Mouse (Mus musculus) T-cell, adult 2 months (primary cell): Measurements from ENCODE around the gene Pomt2.
"Not testable (repeated sequence)": the region's sequence is repeated elsewhere in the genome, so short reads cannot be mapped to it uniquely, and the experiment has no call there.

Experiments used
- DNase-seq: peaks from one replicate; pipeline ENCODE4 v3.0.0; 2022; ENCODE audit warnings: low spot score

Pomt2 gene

DNA sequence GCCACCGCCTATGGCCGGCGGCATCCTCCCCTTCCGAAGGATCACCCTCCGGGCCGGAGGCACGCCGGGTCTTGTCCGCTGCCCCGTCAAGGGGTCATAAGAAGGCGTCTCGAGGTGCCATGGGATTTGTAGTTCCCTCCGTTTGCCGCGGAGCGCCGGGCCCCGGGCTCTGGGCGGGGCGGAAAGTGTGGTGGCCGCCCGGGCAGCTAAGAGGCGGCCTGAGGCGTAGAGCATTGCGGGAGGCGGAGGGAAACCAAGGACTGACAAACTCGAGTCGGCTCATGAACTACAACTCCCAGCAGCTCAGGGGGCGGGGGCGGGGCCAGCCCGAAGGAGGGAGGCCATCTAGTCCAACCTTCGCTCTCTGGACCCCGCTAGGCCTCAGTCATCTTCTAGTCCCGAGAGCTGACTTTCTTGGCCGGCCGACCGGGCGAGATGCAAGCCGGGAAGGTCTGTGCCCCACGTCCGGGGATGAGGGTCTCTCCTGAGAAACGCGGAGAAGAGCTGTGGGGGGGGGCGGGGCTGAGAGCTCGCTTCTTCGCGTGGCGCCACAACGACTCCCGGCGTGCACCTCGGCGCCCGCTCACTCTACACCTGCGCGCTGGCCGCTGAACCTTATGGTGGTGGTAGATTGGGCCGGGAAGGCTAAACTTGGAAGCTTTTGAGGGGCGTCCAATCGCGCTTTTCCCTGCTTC, at the start of gene Pomt2:
Pomt2 (minus strand) TSS at position 574 of the 695 bp plus-strand sequence.
- peak; percentile 91 for DNase-seq

GRCm38 (mm10) chr12:87196310-87196709, 48.5 kb upstream of the Pomt2 start:
- DNase-seq, result no peak

DNA sequence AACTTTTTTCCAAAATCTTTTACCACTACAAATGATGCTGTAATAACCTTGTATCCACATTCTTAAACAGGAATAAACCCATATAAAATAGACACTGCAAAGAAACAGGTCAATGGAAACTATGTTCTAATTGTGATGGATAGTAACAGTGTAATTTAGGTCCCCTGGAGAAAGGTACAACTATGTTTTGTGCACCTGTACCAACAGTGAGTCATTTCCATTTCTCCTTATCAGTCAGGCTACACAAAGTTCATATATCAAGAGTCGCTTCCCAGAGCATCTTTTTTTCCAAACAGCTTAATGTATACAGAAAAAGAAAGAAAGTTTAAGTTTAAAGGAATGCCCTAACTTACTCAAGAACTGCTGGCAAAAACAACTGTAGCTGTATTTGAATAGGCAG, 47.3 kb upstream of the Pomt2 start:
- DNase-seq, result no peak

DNA sequence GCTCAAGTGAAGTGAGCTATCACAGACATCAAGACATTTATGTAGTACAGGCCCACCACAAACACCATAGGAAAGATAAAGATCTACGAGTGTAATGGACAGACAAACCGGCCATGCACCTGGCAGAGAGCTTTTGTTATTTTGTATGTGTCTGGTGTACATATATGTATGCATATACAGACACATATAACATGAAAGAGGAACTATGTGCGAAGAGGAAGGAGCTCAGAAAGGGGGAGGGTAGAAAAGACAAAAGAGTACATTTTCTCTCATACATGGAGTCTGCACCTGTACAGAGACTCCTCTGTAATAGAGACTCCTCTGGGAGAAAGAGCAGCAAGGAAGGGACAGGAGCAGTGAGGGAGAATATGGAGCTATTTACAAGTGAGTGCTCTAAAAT, 45.2 kb upstream of the Pomt2 start:
- DNase-seq, result no peak

GRCm38 (mm10) chr12:87177631-87178030, 29.9 kb upstream of the Pomt2 start:
- DNase-seq, result no peak

DNA sequence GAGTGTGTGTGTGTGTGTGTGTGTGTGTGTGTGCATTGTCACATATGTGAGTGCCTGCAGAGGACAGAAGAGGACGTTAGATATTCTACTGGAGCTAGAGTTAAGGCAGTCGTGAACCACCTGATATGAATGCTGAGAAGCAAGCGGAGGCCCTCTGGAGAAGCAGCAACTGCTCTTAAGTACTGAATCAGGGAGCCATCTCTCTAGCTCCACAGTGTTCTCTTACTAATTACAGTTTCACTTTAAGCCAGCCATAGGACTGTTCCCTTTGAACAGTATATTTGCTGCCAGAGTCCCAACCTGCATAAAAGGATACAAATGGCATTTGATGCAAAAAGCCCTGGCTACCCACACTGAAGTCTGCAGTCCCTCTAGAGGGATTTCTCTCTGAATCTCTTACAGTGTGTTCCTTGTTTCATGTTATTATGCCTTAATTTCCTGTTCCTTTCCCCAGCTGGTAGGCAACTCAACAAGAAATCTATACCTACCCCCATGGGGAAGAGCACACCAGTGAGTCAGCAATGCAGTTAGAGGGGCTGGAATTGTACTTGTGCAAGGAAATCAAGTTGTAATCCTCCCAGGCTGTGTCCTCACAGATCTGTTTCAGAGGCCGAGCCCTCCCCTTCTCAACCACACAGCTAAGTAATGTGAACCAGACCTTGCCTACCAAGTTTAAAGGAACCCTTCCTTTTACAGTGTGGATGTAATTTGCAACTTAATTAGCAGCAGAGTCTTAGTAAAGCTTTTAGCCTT, 27.6 kb upstream of the Pomt2 start:
- DNase-seq, result no peak

DNA sequence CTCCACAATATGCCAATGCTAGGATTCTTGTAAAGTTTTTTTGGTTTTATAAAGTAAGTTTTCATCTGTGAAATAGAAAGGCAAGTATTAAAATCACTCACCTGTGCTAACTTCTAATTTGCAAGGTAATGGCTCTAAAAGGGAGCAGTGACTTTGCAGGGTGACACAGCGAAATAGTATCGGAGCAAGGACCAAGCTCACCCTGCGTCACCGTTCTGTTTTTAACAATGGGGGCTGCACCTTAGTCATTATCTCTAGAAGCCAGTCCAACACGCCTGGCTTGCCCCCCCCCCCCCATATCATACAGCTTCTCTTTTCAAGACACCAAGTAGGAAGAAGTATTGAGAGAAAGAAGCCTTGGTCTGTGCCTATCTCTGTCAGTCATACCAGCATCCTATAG, 13.0 kb upstream of the Pomt2 start:
- DNase-seq, result no peak

GRCm38 (mm10) chr12:87160310-87160709, 12.5 kb upstream of the Pomt2 start:
- DNase-seq, result no peak

DNA sequence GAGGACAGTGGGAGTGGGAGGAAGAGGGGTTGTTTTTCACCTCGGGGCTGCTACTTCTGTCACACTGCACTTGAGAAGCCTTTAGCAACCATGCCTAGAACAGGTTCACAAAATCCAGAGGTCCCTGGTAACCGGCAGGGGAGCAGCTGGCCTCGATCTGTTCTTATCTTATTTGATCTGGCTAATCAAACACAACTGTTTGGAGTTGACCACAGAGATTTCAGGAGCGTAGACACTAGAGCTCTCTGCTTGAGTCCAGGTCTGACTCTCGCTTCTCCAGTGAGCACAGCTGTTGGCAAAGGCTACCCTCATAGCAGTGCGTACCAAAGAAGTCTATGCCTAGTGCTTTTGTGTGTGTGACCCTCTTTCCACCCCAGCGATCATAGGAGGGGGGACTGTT, 10.3 kb upstream of the Pomt2 start:
- DNase-seq, result no peak

DNA sequence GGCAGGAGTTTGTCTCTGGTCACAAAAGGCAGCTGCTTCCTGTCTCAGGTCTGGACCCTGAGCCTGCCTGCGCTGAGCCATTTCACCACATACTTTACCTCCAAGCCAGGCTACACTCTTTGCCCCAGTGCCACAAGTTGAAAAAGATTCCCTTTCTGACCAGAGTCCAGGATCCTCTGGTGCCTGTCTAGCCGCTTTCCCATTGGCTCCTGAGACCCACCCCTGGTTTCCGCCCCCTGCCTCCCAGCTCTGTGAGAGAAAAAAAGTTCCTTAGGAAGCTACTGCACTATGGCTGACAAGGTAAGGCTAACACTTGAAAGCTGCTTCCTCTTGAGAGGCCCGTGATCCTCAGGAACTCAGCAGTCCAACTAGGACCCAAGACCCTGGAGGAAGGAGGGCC, 9.6 kb upstream of the Pomt2 start:
- no peak for DNase-seq

GRCm38 (mm10) chr12:87154448-87154847, 6.7 kb upstream of the Pomt2 start:
- not testable (repeated sequence) for DNase-seq

DNA sequence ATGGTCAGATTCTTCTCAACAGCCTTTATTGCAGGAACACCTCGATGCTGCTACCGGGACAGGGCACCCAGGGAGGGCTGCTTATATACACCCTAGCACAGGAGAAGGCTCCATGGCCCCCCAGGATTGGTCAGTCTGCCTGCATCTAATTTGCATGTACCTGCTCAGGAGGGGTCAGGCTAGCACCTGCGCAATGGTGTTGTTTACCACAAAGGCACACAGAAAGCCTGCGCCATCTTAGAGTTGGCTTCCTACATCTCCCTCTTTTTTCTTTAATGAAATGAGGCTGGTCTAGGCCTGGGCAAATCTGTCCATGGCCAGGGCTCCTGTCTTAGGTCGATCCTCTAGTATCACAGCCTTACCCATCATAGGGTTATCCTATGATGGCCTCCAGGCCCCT, 1.7 kb upstream of the Pomt2 start:
- DNase-seq, result no peak

DNA sequence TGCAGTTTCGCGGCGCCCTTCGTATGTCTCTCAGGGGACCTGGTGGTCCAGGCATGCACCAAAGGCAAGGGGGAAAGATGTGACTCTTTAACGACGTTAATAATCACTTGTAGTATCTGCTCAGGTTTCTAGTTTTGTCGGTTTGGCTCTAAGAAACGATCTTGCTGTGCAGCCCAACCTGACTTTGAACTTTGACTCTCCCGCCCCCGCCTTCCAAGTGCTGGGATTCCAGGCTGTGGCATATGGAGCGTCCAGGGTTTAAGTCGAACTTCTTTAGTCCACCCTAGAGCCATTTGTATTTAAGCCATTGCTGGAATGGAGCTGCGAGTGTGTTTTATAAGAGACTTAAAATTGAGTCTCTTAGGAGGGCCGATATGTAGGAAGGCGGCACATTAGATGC, 368 bp upstream of the Pomt2 start:
- no peak for DNase-seq

DNA sequence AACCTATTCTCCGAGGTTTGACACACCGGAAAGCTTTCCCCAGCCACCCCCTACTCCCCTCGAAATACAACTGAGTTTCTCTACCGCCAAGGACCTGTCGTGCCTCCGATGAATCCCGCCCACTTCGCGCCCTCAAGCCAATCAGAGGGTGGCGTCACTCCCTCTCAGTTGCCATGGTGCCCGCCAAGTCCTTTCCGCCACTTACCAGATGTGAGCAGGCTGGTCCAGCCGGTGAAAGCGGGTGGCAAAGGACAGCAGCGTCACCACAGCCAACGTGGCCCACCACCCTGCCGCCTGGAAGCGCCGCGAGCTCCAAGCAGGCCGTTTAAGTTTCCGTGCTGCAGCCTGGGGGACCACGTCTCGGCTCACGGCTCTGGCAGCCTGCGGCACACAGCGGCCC, 802 bp downstream of the Pomt2 start, which contains the start of gene Gstz1:
Gstz1 (plus strand) TSS at position 200 of the 400 bp plus-strand sequence.
- DNase-seq, result peak; percentile 86

- no peak for DNase-seq
These were observed 5.6 kb downstream of the Pomt2 start for GRCm38 (mm10) chr12:87142156-87142555.

- DNase-seq, result no peak
These were observed 9.0 kb downstream of the Pomt2 start for GRCm38 (mm10) chr12:87138768-87139167.

- no peak for DNase-seq
These were observed 9.4 kb downstream of the Pomt2 start for GRCm38 (mm10) chr12:87138342-87138701.

DNA sequence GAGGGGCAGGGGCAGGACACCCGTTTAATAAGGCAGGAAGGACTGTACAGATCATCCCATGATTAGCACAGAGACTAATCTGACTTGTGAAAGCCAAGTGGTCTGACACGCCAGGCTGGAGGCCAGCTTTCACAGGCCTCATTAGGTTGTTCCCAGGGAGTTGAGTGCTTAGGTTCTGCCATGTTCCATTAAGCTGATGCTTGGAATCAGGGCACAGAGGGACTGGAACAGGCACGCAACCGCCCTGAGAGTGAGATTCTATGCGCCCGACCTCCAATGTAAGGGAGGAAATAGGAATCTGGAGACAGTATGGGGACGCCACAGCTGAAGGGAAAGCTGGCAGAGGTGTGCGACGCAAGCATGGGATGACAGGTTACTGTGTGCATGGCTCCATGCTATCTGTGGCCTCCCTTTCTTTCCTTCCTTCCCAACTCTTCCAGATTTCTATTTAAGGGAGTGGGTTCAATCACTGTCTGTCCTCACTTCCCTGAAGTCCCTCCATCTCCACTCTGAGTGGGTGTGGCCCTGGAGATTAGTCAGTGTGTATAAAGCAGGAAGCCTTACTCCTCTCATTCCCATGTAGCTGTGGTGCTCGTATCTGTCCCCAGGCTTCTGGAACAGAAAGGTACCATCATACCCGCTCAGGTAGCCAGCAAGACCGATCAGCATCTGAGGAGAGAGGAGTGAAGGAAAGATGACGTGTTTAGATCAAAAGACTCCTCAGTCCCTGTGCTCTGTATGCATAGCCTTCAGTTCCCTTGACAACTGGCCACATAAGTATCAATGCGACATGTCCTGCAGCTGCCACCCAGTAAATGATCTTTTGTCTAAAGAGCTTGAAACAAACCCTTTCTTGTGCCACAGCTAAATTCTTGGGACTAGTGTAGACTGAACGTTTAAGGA, 10.1 kb downstream of the Pomt2 start:
- DNase-seq, result no peak

DNA sequence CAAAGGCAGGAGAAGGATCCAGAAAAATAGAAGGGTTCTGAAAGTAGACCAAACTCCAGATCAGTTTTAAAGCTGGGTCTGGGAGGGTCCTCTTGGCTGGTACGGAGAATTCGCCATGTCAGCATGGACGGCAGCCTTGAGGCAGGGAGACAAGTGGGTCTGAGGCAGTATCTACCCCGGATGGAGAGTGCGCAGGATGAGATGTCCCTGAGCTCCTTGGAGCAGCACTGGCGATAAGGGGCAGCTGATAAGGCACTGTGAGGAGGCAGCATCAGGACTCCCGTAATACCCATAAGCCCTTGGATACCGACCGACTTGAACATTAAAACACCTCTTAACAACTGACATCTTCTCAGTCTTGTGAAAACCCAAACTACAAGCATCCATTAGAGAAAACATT, 15.0 kb downstream of the Pomt2 start:
- DNase-seq, result no peak

DNA sequence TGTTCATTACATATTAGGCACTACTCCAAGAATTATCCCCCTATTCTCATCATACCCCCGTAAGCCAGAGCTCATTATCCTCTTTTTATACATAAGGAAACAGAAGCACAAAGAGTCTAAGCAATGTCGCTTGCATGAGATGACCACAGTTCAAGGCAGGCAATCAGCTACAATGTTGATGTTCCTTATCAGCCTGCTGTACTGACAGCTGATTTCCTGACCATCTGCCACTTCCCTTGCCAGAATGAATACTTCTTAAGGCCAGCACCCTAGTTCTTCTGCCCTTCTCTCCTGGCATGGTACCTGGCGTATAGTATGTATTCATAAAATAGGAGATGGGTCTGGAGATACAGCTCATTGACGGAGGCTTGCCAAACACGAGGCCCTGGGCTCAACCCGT, 15.6 kb downstream of the Pomt2 start:
- no peak for DNase-seq

- peak; percentile 2 for DNase-seq
These were observed 16.1 kb downstream of the Pomt2 start for GRCm38 (mm10) chr12:87131619-87132018.

GRCm38 (mm10) chr12:87131181-87131580, 16.6 kb downstream of the Pomt2 start:
- no peak for DNase-seq

- DNase-seq, result no peak
These were observed 17.5 kb downstream of the Pomt2 start for GRCm38 (mm10) chr12:87130224-87130623.
